Mouse (Mus musculus) granulocyte monocyte progenitor cell, adult 5-6 weeks (primary cell): ENCODE measurements around the gene Git1. TPM values are rescaled to one million over a fixed set of nuclear protein-coding genes. Genes with fewer than 3 reads are reported as not detected.
"Not testable (repeated sequence)": the region's sequence is repeated elsewhere in the genome, so short reads cannot be mapped to it uniquely, and the experiment has no call there.

Experiments used
- ATAC-seq: replicated peaks from 2 replicates; pipeline ENCODE4 v1.8.0; 2016; ENCODE audit warnings: mild to moderate bottlenecking, moderate TSS enrichment, inconsistent platforms; ENCODE audit not compliant: poor library complexity, severe bottlenecking
- total RNA-seq, 2 experiments: library from RNA; stranded (forward) in 1 of 2; stranded (reverse) in 1 of 2; fragments of 200-712, 200-1000 nt in 1 of 2; fragments of >200 nt in 1 of 2; fragmentation: Nextera tagmentation in 1 of 2; gene quantifications; 2 replicates each; pipeline ENCODE4 v1.2.3; 2014 to 2017

Git1 gene
- total RNA-seq, 2 experiments from 2014 or later: 10.3 to 33.6 TPM

- ATAC-seq: no peak
Measured at GRCm38 (mm10) chr11:77516553-77517425, 23.4 kb downstream of the Git1 start.

- no peak for ATAC-seq
Measured at GRCm38 (mm10) chr11:77518051-77518798, 24.9 kb downstream of the Git1 start.

GRCm38 (mm10) chr11:77519043-77519442 is 25.7 kb downstream of the Git1 start, which contains the start of gene Gm10392:
Gene Gm10392 (minus strand): TSS chr11:77519198.
- peak; percentile 52 for ATAC-seq

GRCm38 (mm10) chr11:77520601-77521529 is 27.5 kb downstream of the Git1 start:
- peak; percentile 81 for ATAC-seq

- ATAC-seq: peak; percentile 50; the same call in 1 of the 2 replicates
Measured at GRCm38 (mm10) chr11:77525804-77526486, 32.6 kb downstream of the Git1 start.

- ATAC-seq: not testable (repeated sequence)
Measured at GRCm38 (mm10) chr11:77528420-77528819, 35.1 kb downstream of the Git1 start.

GRCm38 (mm10) chr11:77529644-77530043 is 36.3 kb downstream of the Git1 start:
- no peak for ATAC-seq

GRCm38 (mm10) chr11:77530862-77531261 is 37.5 kb downstream of the Git1 start:
- no peak for ATAC-seq

GRCm38 (mm10) chr11:77532202-77532846 is 39.0 kb downstream of the Git1 start:
- no peak for ATAC-seq

GRCm38 (mm10) chr11:77545261-77545660 is 51.9 kb downstream of the Git1 start:
- no peak for ATAC-seq

Other genes with a start within 250 kb of the Git1 start
- not detected in 2 replicates for gene Coro6, start 31.2 kb upstream of the Git1 start, total RNA-seq (2014; fragmentation: Nextera tagmentation)
- not detected in 2 replicates for gene Coro6, start 31.2 kb upstream of the Git1 start, total RNA-seq (2017)
- 14.9 and 20.0 TPM in 2 replicates for gene Ankrd13b, start 3.9 kb upstream of the Git1 start, total RNA-seq (2014; fragmentation: Nextera tagmentation)
- 3.1 and 4.8 TPM in 2 replicates for gene Ankrd13b, start 3.9 kb upstream of the Git1 start, total RNA-seq (2017)
- 3.4 and 9.6 TPM in 2 replicates for gene Abhd15, start 21.6 kb downstream of the Git1 start, total RNA-seq (2014; fragmentation: Nextera tagmentation)
- gene Abhd15, start 21.6 kb downstream of the Git1 start, total RNA-seq (2017): 2.6 and 3.6 TPM in 2 replicates
- 2.5 and 3.3 TPM in 2 replicates for gene Trp53i13, start 22.4 kb downstream of the Git1 start, total RNA-seq (2014; fragmentation: Nextera tagmentation)
- 1.8 and 2.8 TPM in 2 replicates for gene Trp53i13, start 22.4 kb downstream of the Git1 start, total RNA-seq (2017)
- not detected in 2 replicates for gene Gm10392, start 25.6 kb downstream of the Git1 start, total RNA-seq (2014; fragmentation: Nextera tagmentation)
- gene Gm10392, start 25.6 kb downstream of the Git1 start, total RNA-seq (2017): 0.52 TPM in 1 of 2 replicates, not detected in the other
- gene Taok1, start 114.3 kb downstream of the Git1 start, total RNA-seq (2014; fragmentation: Nextera tagmentation): 22.9 and 23.6 TPM in 2 replicates
- 30.2 and 36.7 TPM in 2 replicates for gene Taok1, start 114.3 kb downstream of the Git1 start, total RNA-seq (2017)
- gene Nufip2, start 192.6 kb downstream of the Git1 start, total RNA-seq (2014; fragmentation: Nextera tagmentation): 60.5 and 62.3 TPM in 2 replicates
- gene Nufip2, start 192.6 kb downstream of the Git1 start, total RNA-seq (2017): 89.1 and 93.7 TPM in 2 replicates
- not detected in 2 replicates for gene Cryba1, start 231.7 kb downstream of the Git1 start, total RNA-seq (2014; fragmentation: Nextera tagmentation)
- not detected in 2 replicates for gene Cryba1, start 231.7 kb downstream of the Git1 start, total RNA-seq (2017)